Mouse (Mus musculus) kidney, adult 11 months (tissue): Measurements from ENCODE around the gene Tas1r1.

Source experiments
- DNase-seq: peaks from one replicate; pipeline ENCODE4 v3.0.0; 2022

Tas1r1 gene

GRCm38 (mm10) chr4:151986650-151987049 is 51.7 kb downstream of the Tas1r1 start:
- DNase-seq: no peak

GRCm38 (mm10) chr4:151985886-151986285 is 52.5 kb downstream of the Tas1r1 start:
- no peak for DNase-seq

GRCm38 (mm10) chr4:151983560-151983959 is 54.8 kb downstream of the Tas1r1 start:
- DNase-seq: no peak

- DNase-seq: no peak
Observed at GRCm38 (mm10) chr4:151983043-151983442, 55.3 kb downstream of the Tas1r1 start.

GRCm38 (mm10) chr4:151981363-151981762 is 57.0 kb downstream of the Tas1r1 start:
- DNase-seq: peak; percentile 75

- DNase-seq: no peak
Observed at GRCm38 (mm10) chr4:151980699-151981098, 57.7 kb downstream of the Tas1r1 start.
